Mouse (Mus musculus): ENCODE measurements around the gene Cnr2. TPM values are rescaled to one million over a fixed set of nuclear protein-coding genes. Genes with fewer than 3 reads are reported as not detected.

The Cnr2 gene
- polyA plus RNA-seq (2015; fragmentation: Nextera tagmentation; extraction: Ambion mirVana), result 0.12 and 0.16 TPM in 2 replicates

- H3K9me3 ChIP-seq, result no peaks in the 10 kb centered on the region
- H3K36me3 ChIP-seq, result no peaks in the 10 kb centered on the region
- H3K27ac ChIP-seq, result no peak within 1 kb of the TSS
- ATAC-seq, result no peak
- H3K4me1 ChIP-seq (replicated peaks), result no peaks in the 10 kb centered on the region
- no peak within 1 kb of the TSS for H3K4me3 ChIP-seq (replicated peaks)
- H3K9ac ChIP-seq (replicated peaks), result no peak within 1 kb of the TSS
- WGBS, result 58% methylated on average over 8 of the region's 8 CpGs
- H3K4me2 ChIP-seq (replicated peaks), result no peak within 1 kb of the TSS
- no peaks in the 10 kb centered on the region for H3K27me3 ChIP-seq
These were observed at the start of gene Cnr2 for GRCm38 (mm10) chr4:135895071-135895571. Gene Cnr2 (plus strand): TSS chr4:135895394.

GRCm38 (mm10) chr4:135847581-135847980 lies 47.6 kb upstream of the Cnr2 start:
- Histone ChIP-seq H3K9ac (replicated peaks) (no peak overlapping the region), H3K4me3 (replicated peaks) (no peak overlapping the region), H3K36me3 (no peaks in the 10 kb centered on the region), H3K27me3 (no peaks in the 10 kb centered on the region), H3K27ac (no peak overlapping the region), H3K9me3 (no peaks in the 10 kb centered on the region), H3K4me2 (replicated peaks) (no peak overlapping the region), H3K4me1 (replicated peaks) (peaks cover 13% of the 10 kb centered on the region)
- ATAC-seq, result no peak
- WGBS, result 68% methylated on average over 5 of the region's 5 CpGs

GRCm38 (mm10) chr4:135850411-135851095 lies 44.6 kb upstream of the Cnr2 start:
- Histone ChIP-seq H3K9me3 (no peaks in the 10 kb centered on the region), H3K4me3 (replicated peaks) (0 out of 2 replicates have a peak overlapping the region, but pooled peaks have one; percentile 2), H3K27me3 (no peaks in the 10 kb centered on the region), H3K4me1 (replicated peaks) (peaks cover 29% of the 10 kb centered on the region), H3K36me3 (no peaks in the 10 kb centered on the region), H3K4me2 (replicated peaks) (peak overlapping the region; percentile 30), H3K27ac (peak overlapping the region; percentile 73), H3K9ac (replicated peaks) (peak overlapping the region; percentile 49)
- 27% methylated on average over 13 of the region's 13 CpGs for WGBS
- peak; percentile 56 for ATAC-seq

- WGBS, result 88% methylated on average over 9 of the region's 9 CpGs
- H3K9me3 ChIP-seq, result no peaks in the 10 kb centered on the region
- no peak overlapping the region for H3K4me2 ChIP-seq (replicated peaks)
- no peak for ATAC-seq
- H3K4me3 ChIP-seq (replicated peaks), result no peak overlapping the region
- peaks cover 29% of the 10 kb centered on the region for H3K4me1 ChIP-seq (replicated peaks)
- H3K27me3 ChIP-seq, result no peaks in the 10 kb centered on the region
- H3K27ac ChIP-seq, result no peak overlapping the region
- H3K36me3 ChIP-seq, result no peaks in the 10 kb centered on the region
- no peak overlapping the region for H3K9ac ChIP-seq (replicated peaks)
These were observed 43.3 kb upstream of the Cnr2 start for GRCm38 (mm10) chr4:135851942-135852341.

- Histone ChIP-seq H3K9ac (replicated peaks) (peak overlapping the region; percentile 46; the same call in 1 of the 2 replicates), H3K4me2 (replicated peaks) (no peak overlapping the region), H3K4me3 (replicated peaks) (no peak overlapping the region), H3K4me1 (replicated peaks) (peaks cover 46% of the 10 kb centered on the region), H3K36me3 (no peaks in the 10 kb centered on the region), H3K27me3 (no peaks in the 10 kb centered on the region), H3K27ac (peak overlapping the region; percentile 99; the same call in 1 of the 2 replicates), H3K9me3 (no peaks in the 10 kb centered on the region)
- ATAC-seq, result no peak
- WGBS, result 92% methylated on average over 14 of the region's 14 CpGs
These were observed 41.1 kb upstream of the Cnr2 start for GRCm38 (mm10) chr4:135853987-135854546.

- Histone ChIP-seq H3K4me3 (replicated peaks) (peak overlapping the region; percentile 95; the same call in 1 of the 2 replicates), H3K27me3 (no peaks in the 10 kb centered on the region), H3K4me1 (replicated peaks) (peaks cover 51% of the 10 kb centered on the region), H3K9me3 (no peaks in the 10 kb centered on the region), H3K9ac (replicated peaks) (peak overlapping the region; percentile 82), H3K4me2 (replicated peaks) (peak overlapping the region; percentile 78), H3K27ac (peak overlapping the region; percentile 99), H3K36me3 (no peaks in the 10 kb centered on the region)
- no peak for ATAC-seq
- WGBS, result 67% methylated on average over 11 of the region's 11 CpGs
These were observed 40.6 kb upstream of the Cnr2 start for GRCm38 (mm10) chr4:135854630-135855029.

GRCm38 (mm10) chr4:135855080-135855479 lies 40.1 kb upstream of the Cnr2 start:
- peaks cover 54% of the 10 kb centered on the region for H3K4me1 ChIP-seq (replicated peaks)
- H3K27me3 ChIP-seq, result no peaks in the 10 kb centered on the region

GRCm38 (mm10) chr4:135855536-135856222 lies 39.5 kb upstream of the Cnr2 start, which contains the start of gene Srsf10:
Gene Srsf10 (plus strand): TSS chr4:135855747.
- Histone ChIP-seq H3K27ac (peak within 1 kb of the TSS; percentile 99), H3K36me3 (no peaks in the 10 kb centered on the region), H3K4me3 (replicated peaks) (peak within 1 kb of the TSS; percentile 95), H3K4me1 (replicated peaks) (peaks cover 53% of the 10 kb centered on the region), H3K4me2 (replicated peaks) (peak within 1 kb of the TSS; percentile 80), H3K9ac (replicated peaks) (peak within 1 kb of the TSS; percentile 97), H3K27me3 (no peaks in the 10 kb centered on the region), H3K9me3 (no peaks in the 10 kb centered on the region)
- ATAC-seq, result peak; percentile 97
- 2% methylated on average over 61 of the region's 67 CpGs for WGBS

More at GRCm38 (mm10) chr4:135855080-135855479, 40.1 kb upstream of the Cnr2 start:
- no peaks in the 10 kb centered on the region for H3K9me3 ChIP-seq
- peak overlapping the region; percentile 82 for H3K9ac ChIP-seq (replicated peaks)
- WGBS, result 5% methylated on average over 6 of the region's 6 CpGs
- peak overlapping the region; percentile 78 for H3K4me2 ChIP-seq (replicated peaks)
- H3K4me3 ChIP-seq (replicated peaks), result peak overlapping the region; percentile 95
- ATAC-seq, result peak; percentile 25
- H3K27ac ChIP-seq, result peak overlapping the region; percentile 99
- no peaks in the 10 kb centered on the region for H3K36me3 ChIP-seq

GRCm38 (mm10) chr4:135856223-135857091 lies 38.7 kb upstream of the Cnr2 start:
- WGBS, result under 1% methylated on average over 89 of the region's 91 CpGs

GRCm38 (mm10) chr4:135857597-135858186 lies 37.5 kb upstream of the Cnr2 start:
- peak overlapping the region; percentile 97 for H3K9ac ChIP-seq (replicated peaks)
- peaks cover 3% of the 10 kb centered on the region for H3K36me3 ChIP-seq
- H3K27me3 ChIP-seq, result no peaks in the 10 kb centered on the region
- H3K4me3 ChIP-seq (replicated peaks), result peak overlapping the region; percentile 95
- ATAC-seq, result no peak
- H3K4me2 ChIP-seq (replicated peaks), result peak overlapping the region; percentile 80
- no peaks in the 10 kb centered on the region for H3K9me3 ChIP-seq
- H3K27ac ChIP-seq, result no peak overlapping the region
- H3K4me1 ChIP-seq (replicated peaks), result peaks cover 51% of the 10 kb centered on the region
- WGBS, result 5% methylated on average over 7 of the region's 7 CpGs

More at GRCm38 (mm10) chr4:135856223-135857091, 38.7 kb upstream of the Cnr2 start:
- Histone ChIP-seq H3K27ac (peak overlapping the region; percentile 99), H3K4me1 (replicated peaks) (peaks cover 51% of the 10 kb centered on the region), H3K9ac (replicated peaks) (peak overlapping the region; percentile 97), H3K36me3 (no peaks in the 10 kb centered on the region), H3K4me2 (replicated peaks) (peak overlapping the region; percentile 80), H3K27me3 (no peaks in the 10 kb centered on the region), H3K4me3 (replicated peaks) (peak overlapping the region; percentile 95), H3K9me3 (no peaks in the 10 kb centered on the region)
- ATAC-seq, result peak; percentile 79

- Histone ChIP-seq H3K9me3 (no peaks in the 10 kb centered on the region), H3K36me3 (peaks cover 17% of the 10 kb centered on the region), H3K27ac (no peak overlapping the region), H3K4me3 (replicated peaks) (no peak overlapping the region), H3K27me3 (no peaks in the 10 kb centered on the region), H3K4me1 (replicated peaks) (peaks cover 25% of the 10 kb centered on the region), H3K9ac (replicated peaks) (no peak overlapping the region), H3K4me2 (replicated peaks) (no peak overlapping the region)
- ATAC-seq, result no peak
- 72% methylated on average over 2 of the region's 2 CpGs for WGBS
These were observed 26.2 kb upstream of the Cnr2 start for GRCm38 (mm10) chr4:135868996-135869395.
